ENCODE assay signal across 16 mouse cellular contexts in the genomic region with DNA sequence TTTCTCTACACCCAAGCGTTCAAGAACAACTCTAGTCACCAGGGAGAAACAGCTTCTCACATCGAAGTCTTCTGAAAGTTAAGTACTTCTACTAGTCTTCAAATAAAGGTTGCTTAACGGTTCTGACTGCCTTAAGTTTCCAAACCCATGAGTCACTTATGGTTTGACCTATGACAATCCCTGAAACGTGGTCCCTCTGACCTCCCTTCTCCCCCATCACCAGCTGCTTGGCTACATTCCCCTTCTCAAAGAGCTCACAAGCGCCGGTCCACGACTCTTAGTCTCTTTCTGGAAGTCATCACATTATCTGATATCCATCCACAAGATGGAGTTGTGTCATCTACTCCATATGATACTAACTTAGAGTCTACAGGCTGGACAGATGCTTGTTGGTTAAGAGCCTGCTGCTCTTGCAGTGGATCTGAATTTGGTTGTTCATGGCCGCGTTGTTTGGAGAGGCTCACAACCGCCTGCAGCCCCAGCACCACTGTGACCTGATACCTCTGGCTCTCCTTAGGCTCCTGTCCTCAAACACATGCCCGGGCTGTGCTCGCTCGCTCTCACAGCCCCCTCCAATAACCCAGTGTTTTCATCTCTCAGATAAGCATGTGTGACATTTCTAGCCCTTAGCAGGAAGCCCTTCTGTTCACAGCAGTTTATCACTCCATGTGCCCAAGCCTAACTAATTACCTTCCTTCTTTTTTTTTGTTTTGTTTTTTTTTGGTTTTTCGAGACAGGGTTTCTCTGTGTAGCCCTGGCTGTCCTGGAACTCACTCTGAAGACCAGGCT. TPM values are rescaled to one million over a fixed set of nuclear protein-coding genes. Genes with fewer than 3 reads are reported as not detected.
DNase-seq lines count a peak whose midpoint lies in the region; ATAC-seq and TF ChIP-seq lines count a peak whose summit lies in the region.
"Had no signal": no experiment of that assay in that cellular context is flagged by ENCODE, and none has a peak within 500 bp of the region (broad histone marks: within the 10 kb centered on the region; RNA-seq: fewer than 3 reads in every experiment).

No protein-coding gene starts in this region.

- ATAC-seq in lung, postnatal 0 days, result no peak
- ATAC-seq in CD4-positive, CD25-positive, alpha-beta regulatory T cell, adult 4 months, result peak; percentile 38
- peak; percentile 51 for ATAC-seq in liver, postnatal 0 days
- ATAC-seq: midbrain, embryonic 15.5 days had no signal

- no peak overlapping the region for H3K27ac ChIP-seq in lung, postnatal 0 days (ENCODE audit: low read length)
- H3K27ac ChIP-seq in liver, postnatal 0 days (ENCODE audit: low read depth), result no peak overlapping the region; the same call in 1 of the 2 replicates
- H3K27ac ChIP-seq: embryonic facial prominence, embryonic 13.5 days; left cerebral cortex, adult 2 months; lung, embryonic 15.5 days; midbrain, embryonic 15.5 days; neural tube, embryonic 12.5 days had no signal

- H3K4me2 ChIP-seq in lung, postnatal 0 days (replicated peaks; ENCODE audit: low read depth, low read length), result no peak overlapping the region
- H3K4me2 ChIP-seq in liver, postnatal 0 days (ENCODE audit: low read depth, low read length), result no peak overlapping the region
- H3K4me2 ChIP-seq: embryonic facial prominence, embryonic 13.5 days; lung, embryonic 15.5 days; midbrain, embryonic 15.5 days; neural tube, embryonic 12.5 days had no signal

- no peak for TF ChIP-seq EP300 in lung, postnatal 0 days (IDR thresholded peaks at IDR 0.05)
- no peak for TF ChIP-seq EP300 in liver, postnatal 0 days (IDR thresholded peaks at IDR 0.05; ENCODE audit: low read depth)

- H3K4me3 ChIP-seq in lung, postnatal 0 days (ENCODE audit: low read depth, low read length), result no peak overlapping the region
- H3K4me3 ChIP-seq in liver, postnatal 0 days (ENCODE audit: low read depth, low read length), result no peak overlapping the region
- H3K4me3 ChIP-seq: embryonic facial prominence, embryonic 13.5 days; left cerebral cortex, adult 2 months; lung, embryonic 15.5 days; midbrain, embryonic 15.5 days; neural tube, embryonic 12.5 days had no signal

- H3K9ac ChIP-seq in lung, postnatal 0 days (replicated peaks; ENCODE audit: low read depth), result no peak overlapping the region
- no peak overlapping the region for H3K9ac ChIP-seq in liver, postnatal 0 days (replicated peaks)
- H3K9ac ChIP-seq: embryonic facial prominence, embryonic 13.5 days; lung, embryonic 15.5 days; midbrain, embryonic 15.5 days; neural tube, embryonic 12.5 days had no signal

- H3K27me3 ChIP-seq in lung, postnatal 0 days (replicated peaks; ENCODE audit: insufficient read depth, low read length), result no peaks in the 10 kb centered on the region
- H3K27me3 ChIP-seq in liver, postnatal 0 days (ENCODE audit: insufficient read depth, low read length), result no peaks in the 10 kb centered on the region
- H3K27me3 ChIP-seq: embryonic facial prominence, embryonic 13.5 days; lung, embryonic 15.5 days; midbrain, embryonic 15.5 days; neural tube, embryonic 12.5 days had no signal

- DNase-seq in lung, postnatal 0 days (ENCODE audit: low spot score), result peak; percentile 21
- DNase-seq in lung, postnatal 4 days, result no peak
- DNase-seq in NIH3T3 (ENCODE audit: low read depth), result peak; percentile 64
- DNase-seq in liver, postnatal 0 days, result no peak
- no peak for DNase-seq in layer of hippocampus, postnatal 14 days (ENCODE audit: low spot score in 2 of 2)
- DNase-seq in cerebellum, adult 11-12 months, result no peak
- DNase-seq: cerebellum, adult 18-20 months; gastrocnemius, postnatal 36 days; heart, postnatal 14 days; kidney, adult 9 months had no signal

- peaks cover 2% of the 10 kb centered on the region; the same call in 1 of the 2 replicates for H3K36me3 ChIP-seq in lung, postnatal 0 days (ENCODE audit: insufficient read depth, low read length)
- H3K36me3 ChIP-seq in liver, postnatal 0 days (replicated peaks; ENCODE audit: insufficient read depth, low read length), result 0 out of 2 replicates have a peak, but pooled peaks cover 6% of the 10 kb centered on the region
- H3K36me3 ChIP-seq: midbrain, embryonic 15.5 days had no signal

- TF ChIP-seq CTCF in lung, postnatal 0 days (IDR thresholded peaks at IDR 0.05), result no peak
- no peak for TF ChIP-seq CTCF in liver, postnatal 0 days (IDR thresholded peaks at IDR 0.05; ENCODE audit: low read depth)

- no peaks in the 10 kb centered on the region for H3K9me3 ChIP-seq in lung, postnatal 0 days (ENCODE audit: low read length)
- no peaks in the 10 kb centered on the region for H3K9me3 ChIP-seq in liver, postnatal 0 days (ENCODE audit: low read length)
- H3K9me3 ChIP-seq: embryonic facial prominence, embryonic 13.5 days; lung, embryonic 15.5 days; midbrain, embryonic 15.5 days; neural tube, embryonic 12.5 days had no signal

- H3K4me1 ChIP-seq in lung, postnatal 0 days (ENCODE audit: insufficient read depth, low read depth, low read length), result no peaks in the 10 kb centered on the region
- peaks cover 11% of the 10 kb centered on the region; the same call in 1 of the 2 replicates for H3K4me1 ChIP-seq in liver, postnatal 0 days (ENCODE audit: insufficient read depth)
- H3K4me1 ChIP-seq: embryonic facial prominence, embryonic 13.5 days; lung, embryonic 15.5 days; midbrain, embryonic 15.5 days had no signal

- WGBS in lung, postnatal 0 days, result 59% methylated on average over 14 of the region's 14 CpGs
- WGBS in liver, postnatal 0 days (ENCODE audit: insufficient replicate concordance), result 62% methylated on average over 14 of the region's 14 CpGs

RNA-seq across cellular contexts. Expression of gene Nfkb1, which starts 55.5 kb away (rescaled TPM):
- 35.9 and 40.5 TPM in 2 replicates for polyA plus RNA-seq in lung, postnatal 0 days (2015; fragmentation: Nextera tagmentation; extraction: Ambion mirVana)
- 100 to 1,000 TPM in 1 of 2 experiments, 10 to 100 TPM in 1; 81.1 to 109 TPM for polyA plus RNA-seq in CD4-positive, CD25-positive, alpha-beta regulatory T cell, adult 4 months (2017; shearing (Covaris generic))
- polyA plus RNA-seq in liver, postnatal 0 days (2015; fragmentation: Nextera tagmentation; extraction: Ambion mirVana), result 11.8 and 12.7 TPM in 2 replicates
- 10 to 100 TPM; 23.0 to 23.2 TPM for total RNA-seq in layer of hippocampus, postnatal 14 days (2021)

Comparison
In these comparisons a context has a peak if more than half of its experiments do, and no peak if none do; other contexts are left out.
1. DNase-seq: peak in lung, postnatal 0 days (single experiment) and NIH3T3 (single experiment); none in lung, postnatal 4 days (0 of 2), liver, postnatal 0 days (single experiment), layer of hippocampus, postnatal 14 days (0 of 2) and cerebellum, adult 11-12 months (single experiment).